Comparison of ENCODE assay signal across 16 mouse cellular contexts in the genomic region with DNA sequence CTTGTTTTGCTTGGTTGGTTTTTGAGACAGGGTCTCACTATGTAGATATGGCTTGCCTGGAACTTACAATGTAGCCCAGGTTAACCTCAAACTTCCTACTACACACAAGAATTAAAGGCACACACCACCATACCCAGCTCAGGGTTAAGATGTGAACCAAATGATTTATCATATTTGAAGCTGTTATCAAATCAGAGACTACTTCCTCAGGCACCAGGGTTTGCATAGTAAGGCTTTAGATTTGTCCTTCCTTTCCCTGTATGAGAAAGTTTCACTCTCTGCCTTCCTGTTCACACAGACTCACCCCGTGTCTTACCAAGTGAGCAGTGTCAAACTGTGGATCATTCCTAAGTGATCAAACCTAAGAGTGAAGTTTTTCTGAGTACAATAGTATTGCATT. TPM values are rescaled to one million over a fixed set of nuclear protein-coding genes. Genes with fewer than 3 reads are reported as not detected.
DNase-seq lines count a peak whose midpoint lies in the region; ATAC-seq and TF ChIP-seq lines count a peak whose summit lies in the region.
"Had no signal": no experiment of that assay in that cellular context is flagged by ENCODE, and none has a peak within 500 bp of the region (broad histone marks: within the 10 kb centered on the region; RNA-seq: fewer than 3 reads in every experiment).

No protein-coding gene starts in this region.

- intact Hi-C loops in heart, postnatal 36 days (cut with DNase I): no loop called here

- no peak overlapping the region for H3K9ac ChIP-seq in embryonic facial prominence, embryonic 14.5 days (ENCODE audit: low read depth, low read length)
- H3K9ac ChIP-seq in heart, embryonic 14.5 days (ENCODE audit: low read length): peak overlapping the region; percentile 61
- H3K9ac ChIP-seq in lung, embryonic 14.5 days: no peak overlapping the region
- no peak overlapping the region for H3K9ac ChIP-seq in stomach, embryonic 16.5 days (ENCODE audit: low read length)
- H3K9ac ChIP-seq: neural tube, embryonic 12.5 days had no signal

- TF ChIP-seq CTCF in lung, embryonic 14.5 days (IDR thresholded peaks at IDR 0.05; ENCODE audit: low read depth): no peak

- DNase-seq in embryonic facial prominence, embryonic 14.5 days (ENCODE audit: low spot score): no peak
- no peak for DNase-seq in embryonic facial prominence, embryonic 10.5 days (ENCODE audit: low spot score)
- DNase-seq in heart, postnatal 36 days: no peak
- no peak for DNase-seq in lung, embryonic 14.5 days
- no peak for DNase-seq in lung, adult 18-20 months
- no peak for DNase-seq in left cerebral cortex, adult 11 months (ENCODE audit: low spot score)
- DNase-seq: adrenal gland, postnatal 25 days; cerebellum, adult 9-11 months had no signal

- peaks cover 3% of the 10 kb centered on the region; the same call in 1 of the 2 replicates for H3K36me3 ChIP-seq in embryonic facial prominence, embryonic 14.5 days (ENCODE audit: control insufficient read depth, insufficient read depth, low read length)
- H3K36me3 ChIP-seq in embryonic facial prominence, embryonic 10.5 days (replicated peaks): peaks cover 49% of the 10 kb centered on the region
- H3K36me3 ChIP-seq in heart, embryonic 14.5 days (ENCODE audit: control insufficient read depth, insufficient read depth, low read length): peaks cover 22% of the 10 kb centered on the region
- peaks cover 6% of the 10 kb centered on the region; the same call in 1 of the 2 replicates for H3K36me3 ChIP-seq in lung, embryonic 14.5 days (ENCODE audit: insufficient read depth)
- 0 out of 2 replicates have a peak, but pooled peaks cover 5% of the 10 kb centered on the region for H3K36me3 ChIP-seq in stomach, embryonic 16.5 days (ENCODE audit: control insufficient read depth, insufficient read depth, low read length)

- H3K9me3 ChIP-seq in embryonic facial prominence, embryonic 14.5 days (ENCODE audit: control insufficient read depth, low read length): no peaks in the 10 kb centered on the region
- H3K9me3 ChIP-seq in embryonic facial prominence, embryonic 10.5 days: no peaks in the 10 kb centered on the region
- H3K9me3 ChIP-seq in heart, embryonic 14.5 days (ENCODE audit: control insufficient read depth, low read length): no peaks in the 10 kb centered on the region
- H3K9me3 ChIP-seq in lung, embryonic 14.5 days (ENCODE audit: low read depth, low read length): no peaks in the 10 kb centered on the region
- H3K9me3 ChIP-seq in stomach, embryonic 16.5 days (replicated peaks; ENCODE audit: control insufficient read depth, low read length): no peaks in the 10 kb centered on the region
- H3K9me3 ChIP-seq: neural tube, embryonic 12.5 days had no signal

- no peaks in the 10 kb centered on the region for H3K27me3 ChIP-seq in embryonic facial prominence, embryonic 14.5 days (replicated peaks; ENCODE audit: control insufficient read depth, insufficient read depth, low read length)
- no peaks in the 10 kb centered on the region for H3K27me3 ChIP-seq in embryonic facial prominence, embryonic 10.5 days (replicated peaks; ENCODE audit: low read depth, poor library complexity, severe bottlenecking)
- no peaks in the 10 kb centered on the region for H3K27me3 ChIP-seq in heart, embryonic 14.5 days (ENCODE audit: control insufficient read depth, insufficient read depth, low read length)
- H3K27me3 ChIP-seq in lung, embryonic 14.5 days (ENCODE audit: insufficient read depth, low read length): no peaks in the 10 kb centered on the region
- no peaks in the 10 kb centered on the region for H3K27me3 ChIP-seq in stomach, embryonic 16.5 days (ENCODE audit: control insufficient read depth, insufficient read depth, low read length)
- H3K27me3 ChIP-seq: CH12.LX; neural tube, embryonic 12.5 days had no signal

- H3K27ac ChIP-seq in embryonic facial prominence, embryonic 14.5 days (replicated peaks; ENCODE audit: low read depth, low read length): peak overlapping the region; percentile 3
- no peak overlapping the region for H3K27ac ChIP-seq in embryonic facial prominence, embryonic 10.5 days (replicated peaks)
- peak overlapping the region; percentile 93 to 94 for H3K27ac ChIP-seq in heart, embryonic 14.5 days (replicated peaks in 1 of 2; ENCODE audit: control insufficient read depth in 1 of 2, insufficient read depth in 1 of 2, low read depth in 2 of 2, low read length in 2 of 2)
- 0 out of 2 replicates have a peak overlapping the region, but pooled peaks have one; percentile 37 for H3K27ac ChIP-seq in lung, embryonic 14.5 days (ENCODE audit: low read depth)
- H3K27ac ChIP-seq in stomach, embryonic 16.5 days (ENCODE audit: low read length): 0 out of 2 replicates have a peak overlapping the region, but pooled peaks have one; percentile 0
- H3K27ac ChIP-seq: neural tube, embryonic 12.5 days had no signal

- 73% methylated on average over 1 of the region's 1 CpGs for WGBS in embryonic facial prominence, embryonic 14.5 days
- WGBS in embryonic facial prominence, embryonic 10.5 days: 87% methylated on average over 1 of the region's 1 CpGs
- 29% methylated on average over 1 of the region's 1 CpGs for WGBS in heart, embryonic 14.5 days
- WGBS in lung, embryonic 14.5 days: 76% methylated on average over 1 of the region's 1 CpGs
- 68% methylated on average over 1 of the region's 1 CpGs for WGBS in stomach, embryonic 16.5 days

- ATAC-seq in embryonic facial prominence, embryonic 14.5 days (ENCODE audit: low read depth): no peak
- ATAC-seq in heart, embryonic 14.5 days (ENCODE audit: insufficient number of reproducible peaks, insufficient read depth, low FRiP score, low read depth): no peak
- no peak for ATAC-seq in lung, embryonic 14.5 days (ENCODE audit: insufficient read depth)
- no peak for ATAC-seq in stomach, embryonic 16.5 days (ENCODE audit: insufficient read depth, low FRiP score)
- ATAC-seq: activated CD4-positive, CD25-positive, alpha-beta regulatory T cell, adult 4 months; midbrain, embryonic 16.5 days had no signal

- no peaks in the 10 kb centered on the region for H3K4me1 ChIP-seq in embryonic facial prominence, embryonic 14.5 days (ENCODE audit: control insufficient read depth, insufficient read depth, low read length)
- no peaks in the 10 kb centered on the region for H3K4me1 ChIP-seq in embryonic facial prominence, embryonic 10.5 days
- H3K4me1 ChIP-seq in heart, embryonic 14.5 days (ENCODE audit: control insufficient read depth in 2 of 2, insufficient read depth in 2 of 2, low read length in 2 of 2): peaks cover 30 to 64% of the 10 kb centered on the region in 2 experiments
- no peaks in the 10 kb centered on the region for H3K4me1 ChIP-seq in lung, embryonic 14.5 days (ENCODE audit: insufficient read depth)
- peaks cover 3% of the 10 kb centered on the region; the same call in 1 of the 2 replicates for H3K4me1 ChIP-seq in stomach, embryonic 16.5 days (ENCODE audit: control insufficient read depth, insufficient read depth, low read length)
- H3K4me1 ChIP-seq: neural tube, embryonic 12.5 days had no signal

- no peak overlapping the region for H3K4me3 ChIP-seq in embryonic facial prominence, embryonic 14.5 days (ENCODE audit: low read depth, low read length)
- H3K4me3 ChIP-seq in embryonic facial prominence, embryonic 10.5 days: no peak overlapping the region
- H3K4me3 ChIP-seq in heart, embryonic 14.5 days (ENCODE audit: control insufficient read depth in 1 of 2, insufficient read depth in 1 of 2, low read depth in 1 of 2, low read length in 2 of 2): no peak overlapping the region
- H3K4me3 ChIP-seq in lung, embryonic 14.5 days (ENCODE audit: low read depth, low read length): no peak overlapping the region
- H3K4me3 ChIP-seq in stomach, embryonic 16.5 days (replicated peaks; ENCODE audit: low read length): no peak overlapping the region
- H3K4me3 ChIP-seq: neural tube, embryonic 12.5 days had no signal

- no peak overlapping the region for H3K4me2 ChIP-seq in embryonic facial prominence, embryonic 14.5 days (ENCODE audit: low read depth, low read length)
- peak overlapping the region; percentile 47 for H3K4me2 ChIP-seq in heart, embryonic 14.5 days (ENCODE audit: low read length)
- H3K4me2 ChIP-seq in lung, embryonic 14.5 days: no peak overlapping the region
- no peak overlapping the region for H3K4me2 ChIP-seq in stomach, embryonic 16.5 days (ENCODE audit: low read depth, low read length)
- H3K4me2 ChIP-seq: neural tube, embryonic 12.5 days had no signal

RNA-seq across cellular contexts. Expression of gene Fank1, which starts 32.5 kb away (rescaled TPM):
- 2.1 and 3.0 TPM in 2 replicates for polyA plus RNA-seq in embryonic facial prominence, embryonic 14.5 days (2014; fragmentation: Nextera tagmentation; extraction: Ambion mirVana)
- polyA plus RNA-seq in embryonic facial prominence, embryonic 10.5 days (2016; fragmentation: Nextera tagmentation; extraction: Ambion mirVana): 0.36 and 0.58 TPM in 2 replicates
- not detected in 2 replicates for polyA plus RNA-seq in heart, embryonic 14.5 days (2014; fragmentation: Nextera tagmentation; extraction: Ambion mirVana)
- total RNA-seq in heart, postnatal 36 days (2021): not detected
- polyA plus RNA-seq in lung, embryonic 14.5 days (2014; fragmentation: Nextera tagmentation; extraction: Ambion mirVana): 0.29 and 0.30 TPM in 2 replicates
- polyA plus RNA-seq in stomach, embryonic 16.5 days (2015; fragmentation: Nextera tagmentation; extraction: Ambion mirVana): 0.21 and 0.39 TPM in 2 replicates
- total RNA-seq: megakaryocyte, adult 5-6 weeks had no signal
- polyA plus RNA-seq: activated CD4-positive, CD25-positive, alpha-beta regulatory T cell, adult 4 months; liver, embryonic 16.5 days had no signal

RNA-seq across cellular contexts. Expression of gene Uros, which starts 34.3 kb away (rescaled TPM):
- polyA plus RNA-seq in embryonic facial prominence, embryonic 14.5 days (2014; fragmentation: Nextera tagmentation; extraction: Ambion mirVana): 33.5 and 35.8 TPM in 2 replicates
- polyA plus RNA-seq in embryonic facial prominence, embryonic 10.5 days (2016; fragmentation: Nextera tagmentation; extraction: Ambion mirVana): 32.2 and 32.8 TPM in 2 replicates
- polyA plus RNA-seq in heart, embryonic 14.5 days (2014; fragmentation: Nextera tagmentation; extraction: Ambion mirVana): 33.7 and 34.8 TPM in 2 replicates
- total RNA-seq in heart, postnatal 36 days (2021): 10 to 100 TPM; 20.9 to 21.7 TPM
- polyA plus RNA-seq in lung, embryonic 14.5 days (2014; fragmentation: Nextera tagmentation; extraction: Ambion mirVana): 27.0 TPM in 2 replicates
- polyA plus RNA-seq in stomach, embryonic 16.5 days (2015; fragmentation: Nextera tagmentation; extraction: Ambion mirVana): 32.1 and 36.4 TPM in 2 replicates

RNA-seq across cellular contexts. Expression of gene Bccip, which starts 35.1 kb away (rescaled TPM):
- 146 and 159 TPM in 2 replicates for polyA plus RNA-seq in embryonic facial prominence, embryonic 14.5 days (2014; fragmentation: Nextera tagmentation; extraction: Ambion mirVana)
- polyA plus RNA-seq in embryonic facial prominence, embryonic 10.5 days (2016; fragmentation: Nextera tagmentation; extraction: Ambion mirVana): 194 and 216 TPM in 2 replicates
- polyA plus RNA-seq in heart, embryonic 14.5 days (2014; fragmentation: Nextera tagmentation; extraction: Ambion mirVana): 72.7 and 73.3 TPM in 2 replicates
- 10 to 100 TPM; 50.5 to 51.8 TPM for total RNA-seq in heart, postnatal 36 days (2021)
- polyA plus RNA-seq in lung, embryonic 14.5 days (2014; fragmentation: Nextera tagmentation; extraction: Ambion mirVana): 180 and 181 TPM in 2 replicates
- polyA plus RNA-seq in stomach, embryonic 16.5 days (2015; fragmentation: Nextera tagmentation; extraction: Ambion mirVana): 136 and 156 TPM in 2 replicates

RNA-seq across cellular contexts. Expression of gene Dhx32, which starts 38.3 kb away (rescaled TPM):
- 29.4 and 32.2 TPM in 2 replicates for polyA plus RNA-seq in embryonic facial prominence, embryonic 14.5 days (2014; fragmentation: Nextera tagmentation; extraction: Ambion mirVana)
- polyA plus RNA-seq in embryonic facial prominence, embryonic 10.5 days (2016; fragmentation: Nextera tagmentation; extraction: Ambion mirVana): 34.9 and 38.5 TPM in 2 replicates
- polyA plus RNA-seq in heart, embryonic 14.5 days (2014; fragmentation: Nextera tagmentation; extraction: Ambion mirVana): 32.2 and 32.7 TPM in 2 replicates
- 10 to 100 TPM; 42.0 to 44.4 TPM for total RNA-seq in heart, postnatal 36 days (2021)
- 22.6 and 24.5 TPM in 2 replicates for polyA plus RNA-seq in lung, embryonic 14.5 days (2014; fragmentation: Nextera tagmentation; extraction: Ambion mirVana)
- 46.8 and 56.9 TPM in 2 replicates for polyA plus RNA-seq in stomach, embryonic 16.5 days (2015; fragmentation: Nextera tagmentation; extraction: Ambion mirVana)
